Mouse (Mus musculus) adipocyte (in vitro differentiated cells): ENCODE results near the gene Pisd.

Source experiments
- DNase-seq: peaks from one replicate; pipeline ENCODE4 v3.0.0-alpha.2; 2016; ENCODE audit warnings: low spot score

Gene Pisd

GRCm38 (mm10) chr5:32706226-32706780 is 79.1 kb downstream of the Pisd start:
- DNase-seq = no peak

- DNase-seq = no peak
These were observed 88.1 kb downstream of the Pisd start for GRCm38 (mm10) chr5:32697208-32697867.

DNA sequence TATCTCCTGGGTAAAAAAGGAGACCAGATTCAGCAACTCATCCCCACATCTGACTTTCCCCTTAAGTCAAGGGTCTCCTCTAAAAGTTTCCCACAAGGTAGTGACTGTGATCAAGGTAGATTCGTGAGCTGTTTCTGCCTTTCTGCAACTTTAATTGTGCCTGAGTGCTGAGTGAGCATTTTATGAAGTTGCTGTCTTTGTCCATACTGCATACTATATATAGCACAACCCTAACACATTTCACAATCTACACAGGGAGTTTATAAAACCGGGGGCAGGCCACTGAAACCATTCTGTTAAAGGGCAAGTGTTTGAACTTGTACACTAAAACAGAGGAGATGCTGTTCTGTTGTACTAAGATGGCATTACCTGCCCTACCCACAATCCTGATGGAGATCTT is 92.0 kb downstream of the Pisd start:
- no peak for DNase-seq
